Mouse (Mus musculus): ENCODE measurements around the gene Mapk10. TPM values are rescaled to one million over a fixed set of nuclear protein-coding genes. Genes with fewer than 3 reads are reported as not detected.

Mapk10 gene
- polyA plus RNA-seq, 1 experiment, result 0.07 TPM

DNA sequence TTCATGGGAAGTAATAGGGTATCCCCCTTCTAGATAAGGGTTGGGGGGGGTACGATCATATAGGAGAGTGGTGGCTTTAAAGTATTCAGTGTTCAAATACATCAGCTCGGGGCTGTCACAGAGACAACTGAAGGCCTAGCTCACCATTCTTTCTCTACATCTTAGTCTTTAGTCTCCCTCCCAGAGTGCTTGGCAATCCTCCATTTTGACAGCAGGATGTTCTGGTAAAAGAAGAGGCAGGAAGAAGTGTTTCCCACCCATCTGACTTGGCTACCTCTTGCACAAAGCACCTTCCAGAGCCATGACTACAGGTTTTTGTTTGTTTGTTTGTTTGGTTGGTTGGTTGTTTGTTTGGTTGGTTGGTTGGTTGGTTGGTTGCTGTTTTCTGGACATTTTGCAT lies 125.3 kb downstream of the Mapk10 start:
- no peak for TF ChIP-seq CEBPB (IDR thresholded peaks at IDR 0.05; ENCODE audit: low read depth)
- no peak for TF ChIP-seq USF1 (IDR thresholded peaks at IDR 0.05; ENCODE audit: low read depth)
- TF ChIP-seq FOSL1 (IDR thresholded peaks at IDR 0.05; ENCODE audit: insufficient read depth, low read length, poor library complexity, severe bottlenecking), result no peak
- no peak for TF ChIP-seq MYOG (IDR thresholded peaks at IDR 0.05; ENCODE audit: control insufficient read depth, extremely low read depth, insufficient read length)
- TF ChIP-seq MAX (IDR thresholded peaks at IDR 0.05), result no peak
- TF ChIP-seq MYOD1 (IDR thresholded peaks at IDR 0.05; ENCODE audit: control insufficient read depth, insufficient read length, low read depth), result no peak
- TF ChIP-seq CTCF (IDR thresholded peaks at IDR 0.05; ENCODE audit: control insufficient read depth, insufficient read depth, insufficient read length), result no peak
- no peak overlapping the region for H3K4me3 ChIP-seq (ENCODE audit: insufficient read depth, poor library complexity, severe bottlenecking)
- no peak overlapping the region for H3ac ChIP-seq (ENCODE audit: control insufficient read depth, insufficient read length, low read depth)
- no peaks in the 10 kb centered on the region for H3K79me3 ChIP-seq (ENCODE audit: low read depth)
- no peaks in the 10 kb centered on the region for H3K27me3 ChIP-seq (ENCODE audit: control insufficient read depth, insufficient read depth, insufficient read length)
- no peaks in the 10 kb centered on the region for H3K36me3 ChIP-seq (ENCODE audit: control insufficient read depth, insufficient read depth)
- no peaks in the 10 kb centered on the region for H3K79me2 ChIP-seq (ENCODE audit: control insufficient read depth, insufficient read depth)

DNA sequence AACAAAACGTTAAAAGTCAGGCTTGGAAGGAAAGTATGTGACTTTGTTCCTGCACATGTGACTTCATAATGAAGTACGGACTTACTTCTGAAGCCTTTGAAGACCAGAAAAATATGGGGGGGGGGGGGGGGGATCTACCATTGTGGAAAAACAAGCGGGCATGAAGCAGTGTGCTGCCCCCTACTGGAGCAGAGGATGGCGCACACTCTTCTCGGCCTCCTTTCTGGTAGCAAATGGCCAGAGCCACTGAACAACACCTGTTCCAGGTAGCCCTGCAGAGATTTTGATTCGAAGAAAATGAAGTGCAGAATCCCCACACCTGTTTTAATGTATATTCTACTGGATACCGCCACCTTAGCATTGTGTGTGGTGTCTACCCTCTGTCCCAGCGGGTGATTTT lies 135.7 kb downstream of the Mapk10 start:
- Histone ChIP-seq H3K27me3 (ENCODE audit: control insufficient read depth, insufficient read depth, insufficient read length) (no peaks in the 10 kb centered on the region), H3ac (ENCODE audit: control insufficient read depth, insufficient read length, low read depth) (no peak overlapping the region), H3K79me3 (ENCODE audit: low read depth) (no peaks in the 10 kb centered on the region), H3K4me3 (ENCODE audit: insufficient read depth, poor library complexity, severe bottlenecking) (no peak overlapping the region), H3K36me3 (ENCODE audit: control insufficient read depth, insufficient read depth) (no peaks in the 10 kb centered on the region), H3K79me2 (ENCODE audit: control insufficient read depth, insufficient read depth) (no peaks in the 10 kb centered on the region)
- no peak for TF ChIP-seq FOSL1 (IDR thresholded peaks at IDR 0.05; ENCODE audit: insufficient read depth, low read length, poor library complexity, severe bottlenecking)

DNA sequence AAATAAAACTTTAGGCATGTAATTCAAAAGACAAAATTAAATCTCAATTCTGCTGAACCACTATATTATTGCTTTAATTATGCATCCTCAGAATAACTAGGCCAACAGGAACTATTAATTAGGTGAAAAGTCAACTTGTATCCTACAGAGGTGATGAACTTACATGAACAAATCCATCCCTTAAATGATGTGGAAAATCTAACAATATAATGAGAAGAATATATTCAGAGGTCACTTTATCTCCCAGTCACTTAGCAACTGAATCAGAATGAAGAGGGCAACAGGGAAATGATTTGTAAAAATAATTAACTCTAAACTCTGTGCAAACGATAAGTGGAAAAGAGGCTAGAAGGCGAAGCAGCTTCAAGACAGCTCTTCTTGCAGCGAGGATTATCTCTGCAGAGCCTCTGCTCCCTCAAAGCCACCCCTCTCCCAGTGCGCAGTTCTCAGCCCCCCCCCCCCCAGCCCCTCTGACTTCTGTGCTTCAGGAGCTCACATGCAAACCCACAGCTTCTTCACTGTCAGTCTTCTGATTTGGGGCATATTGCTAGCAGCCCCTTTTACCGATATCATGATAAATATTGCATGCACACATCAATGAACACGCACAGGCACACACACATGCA lies 138.8 kb downstream of the Mapk10 start:
- Histone ChIP-seq H3K36me3 (ENCODE audit: control insufficient read depth, insufficient read depth) (no peaks in the 10 kb centered on the region), H3K79me2 (ENCODE audit: control insufficient read depth, insufficient read depth) (no peaks in the 10 kb centered on the region), H3ac (ENCODE audit: control insufficient read depth, insufficient read length, low read depth) (no peak overlapping the region), H3K79me3 (ENCODE audit: low read depth) (no peaks in the 10 kb centered on the region), H3K27me3 (ENCODE audit: control insufficient read depth, insufficient read depth, insufficient read length) (no peaks in the 10 kb centered on the region), H3K4me3 (ENCODE audit: insufficient read depth, poor library complexity, severe bottlenecking) (no peak overlapping the region)
- TF ChIP-seq MYOG (IDR thresholded peaks at IDR 0.05; ENCODE audit: control insufficient read depth, extremely low read depth, insufficient read length) (no peak), CTCF (IDR thresholded peaks at IDR 0.05; ENCODE audit: control insufficient read depth, insufficient read depth, insufficient read length) (no peak), MYOD1 (IDR thresholded peaks at IDR 0.05; ENCODE audit: control insufficient read depth, insufficient read length, low read depth) (no peak), CEBPB (IDR thresholded peaks at IDR 0.05; ENCODE audit: low read depth) (no peak), USF1 (IDR thresholded peaks at IDR 0.05; ENCODE audit: low read depth) (no peak), FOSL1 (IDR thresholded peaks at IDR 0.05; ENCODE audit: insufficient read depth, low read length, poor library complexity, severe bottlenecking) (no peak), MAX (IDR thresholded peaks at IDR 0.05) (no peak)

DNA sequence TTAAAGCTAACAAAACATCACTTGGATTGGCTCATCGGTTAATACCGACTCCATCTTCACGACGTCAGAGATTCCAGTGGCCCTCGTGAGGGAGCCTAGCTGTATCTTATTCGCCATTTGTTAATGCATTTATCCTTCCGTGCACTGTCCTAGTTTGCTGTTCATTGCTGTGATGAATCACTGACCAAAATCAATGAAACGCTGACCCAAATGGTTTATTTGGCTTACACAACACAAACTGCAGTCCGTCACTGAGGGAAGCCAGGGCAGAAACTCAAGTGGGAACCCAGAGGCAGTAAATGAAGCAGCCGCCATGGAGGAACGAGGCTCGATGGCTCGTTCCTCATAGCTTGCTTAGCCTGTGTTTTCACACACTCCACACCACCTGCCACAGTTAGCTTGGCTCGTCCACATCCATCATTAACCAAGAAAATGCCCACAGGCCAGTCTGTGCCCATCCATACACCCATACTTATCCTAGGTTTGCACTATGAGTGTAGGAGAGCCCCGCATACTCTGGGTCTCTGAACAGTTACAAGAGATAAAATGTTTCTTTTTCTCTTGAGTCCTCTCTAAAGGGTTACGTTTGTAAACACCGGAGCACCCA lies 140.0 kb downstream of the Mapk10 start:
- Histone ChIP-seq H3K79me3 (ENCODE audit: low read depth) (no peaks in the 10 kb centered on the region), H3K4me3 (ENCODE audit: insufficient read depth, poor library complexity, severe bottlenecking) (no peak overlapping the region), H3K79me2 (ENCODE audit: control insufficient read depth, insufficient read depth) (no peaks in the 10 kb centered on the region), H3K36me3 (ENCODE audit: control insufficient read depth, insufficient read depth) (no peaks in the 10 kb centered on the region), H3K27me3 (ENCODE audit: control insufficient read depth, insufficient read depth, insufficient read length) (no peaks in the 10 kb centered on the region), H3ac (ENCODE audit: control insufficient read depth, insufficient read length, low read depth) (no peak overlapping the region)
- TF ChIP-seq MYOD1 (IDR thresholded peaks at IDR 0.05; ENCODE audit: control insufficient read depth, insufficient read length, low read depth) (no peak), CTCF (IDR thresholded peaks at IDR 0.05; ENCODE audit: control insufficient read depth, insufficient read depth, insufficient read length) (no peak), CEBPB (IDR thresholded peaks at IDR 0.05; ENCODE audit: low read depth) (no peak), USF1 (IDR thresholded peaks at IDR 0.05; ENCODE audit: low read depth) (no peak), MAX (IDR thresholded peaks at IDR 0.05) (no peak), MYOG (IDR thresholded peaks at IDR 0.05; ENCODE audit: control insufficient read depth, extremely low read depth, insufficient read length) (no peak), FOSL1 (IDR thresholded peaks at IDR 0.05; ENCODE audit: insufficient read depth, low read length, poor library complexity, severe bottlenecking) (no peak)

DNA sequence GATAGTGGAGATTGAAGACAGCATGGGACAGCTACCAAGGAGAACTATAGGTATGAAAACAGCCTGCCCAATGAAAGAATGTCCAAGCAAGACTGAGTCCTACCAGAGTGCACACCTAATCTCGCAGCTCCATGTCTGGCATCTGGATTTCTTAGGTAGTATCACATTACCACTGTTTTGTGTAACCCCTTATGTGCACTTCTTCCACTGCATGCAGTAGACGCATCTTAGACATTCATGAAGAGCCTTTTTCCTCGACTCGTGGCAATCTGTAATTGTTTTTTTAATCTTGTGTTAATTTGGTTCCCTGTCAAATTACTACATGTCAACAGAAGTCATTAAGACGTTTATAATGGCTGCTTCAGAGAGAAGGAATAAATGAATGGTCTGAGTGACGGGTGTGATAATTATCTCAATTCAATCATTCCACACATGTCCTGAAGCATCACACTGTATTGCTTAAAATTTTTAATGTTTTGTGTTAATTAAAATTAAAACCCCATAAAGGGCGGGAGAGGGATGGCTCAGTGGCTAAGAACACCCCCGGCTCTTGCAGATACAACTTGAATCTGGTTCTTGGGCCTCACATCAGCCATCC lies 160.7 kb downstream of the Mapk10 start:
- Histone ChIP-seq H3K27me3 (ENCODE audit: control insufficient read depth, insufficient read depth, insufficient read length) (no peaks in the 10 kb centered on the region), H3K36me3 (ENCODE audit: control insufficient read depth, insufficient read depth) (no peaks in the 10 kb centered on the region), H3ac (ENCODE audit: control insufficient read depth, insufficient read length, low read depth) (no peak overlapping the region), H3K4me3 (ENCODE audit: insufficient read depth, poor library complexity, severe bottlenecking) (no peak overlapping the region), H3K79me2 (ENCODE audit: control insufficient read depth, insufficient read depth) (no peaks in the 10 kb centered on the region), H3K79me3 (ENCODE audit: low read depth) (no peaks in the 10 kb centered on the region)
- TF ChIP-seq CTCF (IDR thresholded peaks at IDR 0.05; ENCODE audit: control insufficient read depth, insufficient read depth, insufficient read length) (no peak), USF1 (IDR thresholded peaks at IDR 0.05; ENCODE audit: low read depth) (no peak), FOSL1 (IDR thresholded peaks at IDR 0.05; ENCODE audit: insufficient read depth, low read length, poor library complexity, severe bottlenecking) (no peak), MAX (IDR thresholded peaks at IDR 0.05) (no peak)

DNA sequence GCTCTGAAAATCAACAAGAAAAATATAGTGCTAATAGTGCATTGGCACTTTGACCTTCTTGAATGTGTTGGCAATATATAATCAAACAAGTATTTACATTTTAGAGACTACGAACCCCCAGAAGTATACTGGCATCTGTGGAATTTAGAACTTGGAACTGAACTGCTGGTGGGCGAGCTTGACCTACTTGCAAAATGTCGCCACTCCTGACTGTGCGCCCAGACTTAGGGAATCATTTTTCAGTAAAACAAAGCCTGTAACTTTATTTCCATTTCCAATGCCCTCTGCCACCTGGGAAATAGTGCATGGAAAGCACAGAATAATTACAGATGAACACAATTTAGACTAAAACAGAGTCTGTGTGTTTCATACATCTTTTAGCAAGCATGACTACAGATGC lies 163.1 kb downstream of the Mapk10 start:
- Histone ChIP-seq H3ac (ENCODE audit: control insufficient read depth, insufficient read length, low read depth) (no peak overlapping the region), H3K36me3 (ENCODE audit: control insufficient read depth, insufficient read depth) (no peaks in the 10 kb centered on the region), H3K79me2 (ENCODE audit: control insufficient read depth, insufficient read depth) (no peaks in the 10 kb centered on the region), H3K4me3 (ENCODE audit: insufficient read depth, poor library complexity, severe bottlenecking) (no peak overlapping the region), H3K79me3 (ENCODE audit: low read depth) (no peaks in the 10 kb centered on the region), H3K27me3 (ENCODE audit: control insufficient read depth, insufficient read depth, insufficient read length) (no peaks in the 10 kb centered on the region)
- no peak for TF ChIP-seq CTCF (IDR thresholded peaks at IDR 0.05; ENCODE audit: control insufficient read depth, insufficient read depth, insufficient read length)
- no peak for TF ChIP-seq FOSL1 (IDR thresholded peaks at IDR 0.05; ENCODE audit: insufficient read depth, low read length, poor library complexity, severe bottlenecking)
- no peak for TF ChIP-seq MYOD1 (IDR thresholded peaks at IDR 0.05; ENCODE audit: control insufficient read depth, insufficient read length, low read depth)
- TF ChIP-seq MYOG (IDR thresholded peaks at IDR 0.05; ENCODE audit: control insufficient read depth, extremely low read depth, insufficient read length), result no peak
- no peak for TF ChIP-seq MAX (IDR thresholded peaks at IDR 0.05)
- no peak for TF ChIP-seq USF1 (IDR thresholded peaks at IDR 0.05; ENCODE audit: low read depth)
- no peak for TF ChIP-seq CEBPB (IDR thresholded peaks at IDR 0.05; ENCODE audit: low read depth)
